Mouse (Mus musculus) granulocyte monocyte progenitor cell, adult 5-6 weeks (primary cell): Measurements from ENCODE around the gene Lsm12. TPM values are rescaled to one million over a fixed set of nuclear protein-coding genes. Genes with fewer than 3 reads are reported as not detected.
A peak's percentile ranks its signal among the peaks of the same experiment; 100 is the strongest.

Experiments
- ATAC-seq: replicated peaks from 2 replicates; pipeline ENCODE4 v1.8.0; 2016; ENCODE audit warnings: mild to moderate bottlenecking, moderate TSS enrichment, inconsistent platforms; ENCODE audit not compliant: poor library complexity, severe bottlenecking
- total RNA-seq, 2 experiments: library from RNA; stranded (forward) in 1 of 2; stranded (reverse) in 1 of 2; fragments of 200-712, 200-1000 nt in 1 of 2; fragments of >200 nt in 1 of 2; fragmentation: Nextera tagmentation in 1 of 2; gene quantifications; 2 replicates each; pipeline ENCODE4 v1.2.3; 2014 to 2017

Gene Lsm12
- total RNA-seq, 2 experiments from 2014 or later: 77.7 to 109 TPM

DNA sequence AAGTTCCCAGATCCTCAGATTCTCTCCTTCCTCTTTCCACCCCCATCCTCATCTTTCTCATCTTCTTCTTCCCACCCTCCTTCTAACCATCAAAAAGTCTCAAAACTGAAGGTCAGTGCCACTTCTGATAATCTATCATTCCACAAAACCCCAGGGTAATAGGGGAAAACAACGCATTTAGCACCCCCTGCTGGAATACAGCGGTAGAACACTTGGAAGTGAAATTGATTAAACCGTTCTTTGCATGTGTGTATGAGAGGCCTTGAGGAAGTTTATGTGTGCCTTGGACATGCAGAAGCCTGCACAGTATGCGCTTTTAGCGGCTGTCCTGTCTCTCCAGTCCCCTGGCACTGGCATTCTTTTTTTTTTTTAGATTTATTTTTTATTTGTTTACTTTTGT, 44.6 kb downstream of the Lsm12 start:
- ATAC-seq: no peak; the same call in 1 of the 2 replicates

- ATAC-seq: peak; percentile 77
Observed at GRCm38 (mm10) chr11:102138447-102138740, 46.7 kb downstream of the Lsm12 start.

GRCm38 (mm10) chr11:102137625-102138446, 47.3 kb downstream of the Lsm12 start:
- peak; percentile 75 for ATAC-seq

- ATAC-seq: no peak
Observed at GRCm38 (mm10) chr11:102134516-102134915, 50.6 kb downstream of the Lsm12 start.

DNA sequence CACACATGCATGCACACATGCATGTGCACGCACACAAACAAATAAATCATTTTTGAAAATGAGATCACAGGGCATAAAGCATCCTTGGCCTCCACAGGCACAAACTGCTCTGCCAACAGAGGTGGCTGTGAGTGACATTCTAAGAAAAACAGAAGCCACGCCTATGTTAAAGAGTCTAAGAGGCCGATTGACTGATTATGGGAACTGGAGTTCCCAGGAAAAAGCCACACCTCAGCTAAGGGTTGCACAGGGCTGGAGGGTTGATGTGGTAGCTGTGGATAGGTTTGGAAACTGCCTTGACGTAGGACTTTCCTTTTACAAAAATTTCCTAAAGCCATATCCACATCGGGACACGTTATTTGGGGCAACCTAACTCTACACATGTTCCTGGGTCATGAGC, 67.7 kb downstream of the Lsm12 start:
- no peak for ATAC-seq

GRCm38 (mm10) chr11:102116241-102116640, 68.9 kb downstream of the Lsm12 start:
- no peak for ATAC-seq

Other genes with a start within 250 kb of the Lsm12 start
- not detected in 2 replicates for gene Sost, start 218.3 kb downstream of the Lsm12 start, total RNA-seq (2014; fragmentation: Nextera tagmentation)
- not detected in 2 replicates for gene Sost, start 218.3 kb downstream of the Lsm12 start, total RNA-seq (2017)
- gene Cfap97d1, start 201.0 kb downstream of the Lsm12 start, total RNA-seq (2014; fragmentation: Nextera tagmentation): not detected in 2 replicates
- not detected in 2 replicates for gene Cfap97d1, start 201.0 kb downstream of the Lsm12 start, total RNA-seq (2017)
- 3.9 and 4.3 TPM in 2 replicates for gene Dusp3, start 198.3 kb downstream of the Lsm12 start, total RNA-seq (2014; fragmentation: Nextera tagmentation)
- 0.95 and 1.1 TPM in 2 replicates for gene Dusp3, start 198.3 kb downstream of the Lsm12 start, total RNA-seq (2017)
- gene Mpp3, start 156.8 kb downstream of the Lsm12 start, total RNA-seq (2014; fragmentation: Nextera tagmentation): not detected in 2 replicates
- not detected in 2 replicates for gene Mpp3, start 156.8 kb downstream of the Lsm12 start, total RNA-seq (2017)
- 0.26 and 1.1 TPM in 2 replicates for gene Cd300lg, start 143.8 kb downstream of the Lsm12 start, total RNA-seq (2014; fragmentation: Nextera tagmentation)
- gene Cd300lg, start 143.8 kb downstream of the Lsm12 start, total RNA-seq (2017): 0.36 and 2.0 TPM in 2 replicates
- not detected in 2 replicates for gene Mpp2, start 96.8 kb downstream of the Lsm12 start, total RNA-seq (2014; fragmentation: Nextera tagmentation)
- gene Mpp2, start 96.8 kb downstream of the Lsm12 start, total RNA-seq (2017): 0.04 TPM in 1 of 2 replicates, not detected in the other
- not detected in 2 replicates for gene Ppy, start 84.0 kb downstream of the Lsm12 start, total RNA-seq (2014; fragmentation: Nextera tagmentation)
- not detected in 2 replicates for gene Ppy, start 84.0 kb downstream of the Lsm12 start, total RNA-seq (2017)
- not detected in 2 replicates for gene Pyy, start 77.5 kb downstream of the Lsm12 start, total RNA-seq (2014; fragmentation: Nextera tagmentation)
- gene Pyy, start 77.5 kb downstream of the Lsm12 start, total RNA-seq (2017): not detected in 2 replicates
- not detected in 2 replicates for gene Nags, start 39.8 kb downstream of the Lsm12 start, total RNA-seq (2014; fragmentation: Nextera tagmentation)
- gene Nags, start 39.8 kb downstream of the Lsm12 start, total RNA-seq (2017): 0.04 TPM in 1 of 2 replicates, not detected in the other
- 11.8 and 19.4 TPM in 2 replicates for gene Tmem101, start 28.9 kb downstream of the Lsm12 start, total RNA-seq (2014; fragmentation: Nextera tagmentation)
- gene Tmem101, start 28.9 kb downstream of the Lsm12 start, total RNA-seq (2017): 14.8 and 32.0 TPM in 2 replicates
- gene G6pc3, start 4.3 kb upstream of the Lsm12 start, total RNA-seq (2014; fragmentation: Nextera tagmentation): 144 TPM in 2 replicates
- 61.1 and 61.6 TPM in 2 replicates for gene G6pc3, start 4.3 kb upstream of the Lsm12 start, total RNA-seq (2017)
- 28.5 and 33.5 TPM in 2 replicates for gene Hdac5, start 44.9 kb upstream of the Lsm12 start, total RNA-seq (2014; fragmentation: Nextera tagmentation)
- 15.8 and 26.3 TPM in 2 replicates for gene Hdac5, start 44.9 kb upstream of the Lsm12 start, total RNA-seq (2017)
- 26.7 and 28.6 TPM in 2 replicates for gene BC030867, start 63.6 kb upstream of the Lsm12 start, total RNA-seq (2014; fragmentation: Nextera tagmentation)
- 5.6 and 8.6 TPM in 2 replicates for gene BC030867, start 63.6 kb upstream of the Lsm12 start, total RNA-seq (2017)
- 1.1 and 3.4 TPM in 2 replicates for gene Asb16, start 83.4 kb upstream of the Lsm12 start, total RNA-seq (2014; fragmentation: Nextera tagmentation)
- 0.17 and 0.31 TPM in 2 replicates for gene Asb16, start 83.4 kb upstream of the Lsm12 start, total RNA-seq (2017)
- gene Tmub2, start 99.6 kb upstream of the Lsm12 start, total RNA-seq (2014; fragmentation: Nextera tagmentation): 22.7 and 34.6 TPM in 2 replicates
- gene Tmub2, start 99.6 kb upstream of the Lsm12 start, total RNA-seq (2017): 17.2 and 32.6 TPM in 2 replicates
- gene Atxn7l3, start 111.3 kb upstream of the Lsm12 start, total RNA-seq (2014; fragmentation: Nextera tagmentation): 20.0 and 28.7 TPM in 2 replicates
- gene Atxn7l3, start 111.3 kb upstream of the Lsm12 start, total RNA-seq (2017): 20.0 and 27.1 TPM in 2 replicates
- gene Ubtf, start 134.4 kb upstream of the Lsm12 start, total RNA-seq (2014; fragmentation: Nextera tagmentation): 56.3 and 73.8 TPM in 2 replicates
- 148 and 164 TPM in 2 replicates for gene Ubtf, start 134.4 kb upstream of the Lsm12 start, total RNA-seq (2017)
- gene Slc4a1, start 180.9 kb upstream of the Lsm12 start, total RNA-seq (2014; fragmentation: Nextera tagmentation): not detected in 2 replicates
- under 0.01 and 1.6 TPM in 2 replicates for gene Slc4a1, start 180.9 kb upstream of the Lsm12 start, total RNA-seq (2017)
- gene Rundc3a, start 208.1 kb upstream of the Lsm12 start, total RNA-seq (2014; fragmentation: Nextera tagmentation): not detected in 2 replicates
- not detected in 2 replicates for gene Rundc3a, start 208.1 kb upstream of the Lsm12 start, total RNA-seq (2017)
- 99.0 and 163 TPM in 2 replicates for gene Slc25a39, start 222.7 kb upstream of the Lsm12 start, total RNA-seq (2014; fragmentation: Nextera tagmentation)
- 51.4 and 53.9 TPM in 2 replicates for gene Slc25a39, start 222.7 kb upstream of the Lsm12 start, total RNA-seq (2017)
- 110 and 152 TPM in 2 replicates for gene Grn, start 245.0 kb upstream of the Lsm12 start, total RNA-seq (2014; fragmentation: Nextera tagmentation)
- 38.6 and 48.3 TPM in 2 replicates for gene Grn, start 245.0 kb upstream of the Lsm12 start, total RNA-seq (2017)